Mouse (Mus musculus) hindlimb bud, embryonic 11.5 days (tissue): ENCODE measurements around the gene Adam25.
"Not testable (repeated sequence)": the region's sequence is repeated elsewhere in the genome, so short reads cannot be mapped to it uniquely, and the experiment has no call there.

Experiments
- DNase-seq: peaks from one replicate; pipeline ENCODE4 v3.0.0-alpha.2; 2012; ENCODE audit warnings: low read depth, low spot score; ENCODE audit errors: extremely low spot score

Gene Adam25

DNA sequence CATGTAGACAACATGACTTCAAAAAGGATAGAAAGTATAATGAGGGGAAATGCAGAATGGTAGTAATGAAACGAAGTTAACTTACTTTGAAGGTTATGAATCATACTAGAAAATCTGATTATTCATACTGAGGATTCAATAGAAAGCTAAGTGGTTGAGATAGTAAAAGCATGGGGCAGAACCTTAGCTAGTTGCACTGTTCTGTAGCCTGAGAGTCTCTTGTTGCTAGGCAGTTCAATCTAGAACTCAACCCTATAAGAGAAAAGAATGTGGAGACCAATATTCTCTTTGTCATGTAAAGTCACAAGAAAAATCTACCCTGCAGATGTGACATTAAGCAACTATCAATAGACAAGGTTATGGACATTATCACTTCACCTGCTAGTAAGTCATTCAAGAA is at the start of gene Adam25:
Gene Adam25, plus strand, starts transcription at position 301 of the 400 bp plus-strand sequence.
- DNase-seq = not testable (repeated sequence)

DNA sequence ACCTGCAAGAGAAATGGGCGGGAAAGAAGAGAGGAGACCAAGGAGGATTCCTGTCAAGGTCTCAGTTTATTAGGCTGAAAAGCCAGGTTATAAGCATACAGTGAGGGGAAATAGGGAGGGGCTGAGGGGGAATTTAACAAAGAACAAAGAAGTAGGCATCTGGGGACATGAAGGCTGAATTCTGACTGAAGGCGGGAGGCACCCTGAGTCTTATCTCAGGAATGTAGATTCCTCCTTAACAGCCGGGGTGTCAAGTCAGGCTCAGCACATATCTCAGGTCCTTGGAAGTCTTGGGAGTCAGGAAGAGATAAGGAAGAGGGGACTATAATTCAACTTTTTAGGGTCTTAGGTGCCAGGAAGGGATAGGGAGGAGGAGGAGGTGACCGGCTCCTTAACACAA is 36.6 kb upstream of the Adam25 start:
- DNase-seq = not testable (repeated sequence)

DNA sequence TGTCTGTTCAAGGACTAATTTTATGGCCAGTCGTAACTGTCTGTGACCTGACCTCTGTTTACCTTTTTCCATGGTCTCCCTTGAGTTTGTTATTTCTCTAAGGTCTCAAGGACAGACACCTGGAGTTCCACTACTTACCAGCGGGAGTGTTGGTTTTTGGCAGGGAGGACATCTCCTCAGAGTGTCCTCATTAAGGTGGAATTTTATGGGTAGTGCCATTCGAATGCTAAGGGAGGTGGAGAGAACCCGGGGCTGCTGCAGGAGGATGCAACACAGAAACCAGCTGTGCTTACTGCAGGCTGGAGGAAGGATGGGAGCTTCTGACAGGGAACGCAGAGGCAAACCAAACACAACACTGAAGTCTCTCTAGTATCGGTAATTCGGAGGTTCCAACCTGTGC is 36.0 kb upstream of the Adam25 start:
- no peak for DNase-seq

DNA sequence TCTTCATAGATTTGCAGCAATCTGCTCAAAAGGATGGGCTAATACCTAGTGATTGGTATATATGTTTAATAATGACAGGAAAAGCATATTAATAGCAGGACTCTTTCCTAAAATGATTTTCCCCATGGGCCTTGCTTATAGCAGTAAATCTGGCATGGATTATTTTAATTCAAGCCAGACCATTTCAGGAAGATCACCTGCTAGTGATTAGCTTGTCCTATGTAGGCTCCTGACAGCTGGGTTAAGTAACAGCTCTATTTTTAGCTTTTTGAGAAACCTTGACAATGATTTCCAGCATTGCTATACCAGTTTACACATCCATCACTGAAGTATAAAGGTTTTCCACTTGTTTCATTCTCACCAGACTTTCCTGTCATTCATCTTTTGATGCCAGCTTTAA is 31.3 kb downstream of the Adam25 start:
- DNase-seq = peak; percentile 62

DNA sequence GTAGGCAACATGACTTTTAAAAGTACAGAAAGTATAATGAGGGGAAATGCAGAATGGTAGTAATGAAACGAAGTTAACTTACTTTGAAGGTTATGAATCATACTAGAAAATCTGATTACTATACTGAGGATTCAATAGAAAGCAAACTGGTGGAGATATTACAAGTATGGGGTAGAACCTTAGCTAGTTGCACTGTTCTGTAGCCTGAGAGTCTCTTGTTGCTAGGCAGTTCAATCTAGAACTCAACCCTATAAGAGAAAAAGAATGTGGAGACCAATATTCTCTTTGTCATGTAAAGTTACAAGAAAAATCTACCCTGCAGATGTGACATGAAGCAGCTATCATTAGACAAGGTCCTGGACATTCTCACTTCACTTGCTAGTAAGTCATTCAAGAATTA is 41.0 kb downstream of the Adam25 start, which contains the start of gene Adam20:
Gene Adam20, plus strand, starts transcription at position 301 of the 400 bp plus-strand sequence.
- not testable (repeated sequence) for DNase-seq

DNA sequence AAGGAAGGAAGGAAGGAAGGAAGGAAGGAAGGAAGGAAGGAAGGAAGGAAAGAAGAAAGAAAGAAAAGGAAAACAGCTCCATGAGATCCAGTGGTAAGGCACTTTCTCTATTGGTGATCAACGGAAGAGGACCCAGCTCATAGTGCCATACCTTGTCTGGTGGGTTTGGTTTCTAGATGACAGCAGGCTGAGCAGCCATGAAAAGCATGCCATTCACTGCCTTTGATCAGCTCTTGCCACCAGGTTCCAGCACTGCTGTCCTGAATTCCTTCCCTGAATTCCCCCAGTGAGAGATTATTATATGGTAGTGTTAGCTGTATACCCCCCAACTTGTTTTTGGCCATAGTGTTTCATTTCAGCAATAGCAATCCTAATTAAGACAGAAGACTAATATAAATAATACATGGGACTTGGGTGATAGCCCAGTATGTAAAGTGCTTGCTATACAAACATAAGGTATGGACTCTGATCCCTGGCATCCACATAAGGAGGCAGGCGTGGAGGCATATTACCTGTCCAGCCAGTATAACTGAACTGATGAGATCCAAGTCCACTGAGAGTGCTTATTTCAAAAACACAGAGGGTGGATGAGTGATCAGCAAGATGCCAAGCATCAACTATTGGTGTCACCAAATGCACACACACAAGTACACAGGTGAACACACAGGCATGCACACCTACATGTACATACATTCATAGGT is 51.5 kb downstream of the Adam25 start:
- no peak for DNase-seq
